Mouse (Mus musculus) CH12.LX (cell line): ENCODE measurements around the gene Mapk13. TPM values are rescaled to one million over a fixed set of nuclear protein-coding genes. Genes with fewer than 3 reads are reported as not detected.
A peak's percentile ranks its signal among the peaks of the same experiment; 100 is the strongest.

Experiments
- DNase-seq: peaks from one replicate; pipeline ENCODE4 v3.0.0-alpha.2; 2013; ENCODE audit errors: extremely low read depth
- H3K27ac ChIP-seq: 2 replicates; pipeline ENCODE4 v1.5.1; 2012; ENCODE audit warnings: low read depth, mild to moderate bottlenecking, control low read depth, moderate library complexity; ENCODE audit not compliant: insufficient read depth
- H3K27me3 ChIP-seq: replicated peaks from 2 replicates; pipeline ENCODE3; 2012; ENCODE audit warnings: inconsistent platforms
- H3K36me3 ChIP-seq, 2 experiments: replicated peaks in 1 of 2; 2 replicates each; pipeline versions ENCODE3 to v1.6.1; 2012; ENCODE audit warnings: inconsistent platforms in 1 of 2, low read length in 1 of 2, mild to moderate bottlenecking in 1 of 2, mixed read lengths in 1 of 2, moderate library complexity in 1 of 2; ENCODE audit not compliant: control insufficient read depth in 1 of 2, insufficient read depth in 1 of 2
- H3K4me1 ChIP-seq, 2 experiments: 2 replicates each; pipeline ENCODE4 v1.6.1; 2012; ENCODE audit warnings: inconsistent platforms in 1 of 2, moderate library complexity in 1 of 2; ENCODE audit not compliant: insufficient read depth in 2 of 2, control insufficient read depth in 1 of 2
- H3K4me2 ChIP-seq: 2 replicates; pipeline ENCODE4 v1.6.1; 2012; ENCODE audit warnings: low read depth, mild to moderate bottlenecking, control low read depth; ENCODE audit not compliant: poor library complexity, insufficient read depth, severe bottlenecking
- H3K4me3 ChIP-seq, 3 experiments: fragments of 150-350 bp in 1 of 3; sonication (generic) in 1 of 3; replicated peaks in 1 of 3; 2 replicates each; pipeline versions ENCODE3 to v1.5.1; 2011 to 2012; ENCODE audit warnings: low read depth in 2 of 3, low read length in 2 of 3, mild to moderate bottlenecking in 2 of 3, moderate library complexity in 2 of 3, control low read depth in 1 of 3, improper control_type of control experiment in 1 of 3, inconsistent platforms in 1 of 3, mixed read lengths in 1 of 3; ENCODE audit not compliant: poor library complexity in 1 of 3
- H3K79me2 ChIP-seq: replicated peaks from 2 replicates; pipeline ENCODE4 v1.6.1; 2012; ENCODE audit warnings: mild to moderate bottlenecking, moderate library complexity; ENCODE audit not compliant: control insufficient read depth, poor library complexity, insufficient read depth, severe bottlenecking; ENCODE audit errors: extremely low read depth
- H3K9ac ChIP-seq: 2 replicates; pipeline ENCODE4 v1.6.1; 2012; ENCODE audit warnings: low read depth, mild to moderate bottlenecking, control low read depth, moderate library complexity; ENCODE audit not compliant: insufficient read depth
- H3K9me3 ChIP-seq: replicated peaks from 2 replicates; pipeline ENCODE3; 2012; ENCODE audit warnings: low read length, inconsistent platforms, mixed read lengths
- BHLHE40 ChIP-seq: IDR thresholded peaks from 2 replicates; pipeline ENCODE4 v1.6.1; 2011; ENCODE audit warnings: mild to moderate bottlenecking, low read depth, low read length, improper control_type of control experiment
- CHD1 ChIP-seq: IDR thresholded peaks from 2 replicates; pipeline ENCODE4 v1.6.1; 2012; ENCODE audit warnings: low read depth, low read length, improper control_type of control experiment, inconsistent platforms
- CTCF ChIP-seq, 2 experiments: IDR thresholded peaks in 1 of 2; conservative IDR thresholded peaks in 1 of 2; 2 replicates each; pipeline ENCODE4 v1.5.1; 2011 to 2012; ENCODE audit warnings: low read depth in 2 of 2, low read length in 2 of 2, improper control_type of control experiment in 1 of 2, inconsistent platforms in 1 of 2, mild to moderate bottlenecking in 1 of 2, moderate library complexity in 1 of 2
- E2F4 ChIP-seq: IDR thresholded peaks from 2 replicates; pipeline ENCODE4 v1.6.1; 2011; ENCODE audit warnings: low read depth, low read length, improper control_type of control experiment; ENCODE audit not compliant: insufficient replicate concordance
- ELF1 ChIP-seq: IDR thresholded peaks from 2 replicates; pipeline ENCODE4 v1.6.1; 2014; ENCODE audit warnings: low read depth, mild to moderate bottlenecking, inconsistent platforms, low read length, improper control_type of control experiment
- EP300 ChIP-seq: IDR thresholded peaks from 2 replicates; pipeline ENCODE4 v1.6.1; 2011; ENCODE audit warnings: low read length, improper control_type of control experiment
- GABPA ChIP-seq: IDR thresholded peaks from 2 replicates; pipeline ENCODE4 v1.6.1; 2012; ENCODE audit warnings: low read depth, low read length, improper control_type of control experiment, inconsistent platforms; ENCODE audit not compliant: insufficient replicate concordance
- HCFC1 ChIP-seq: IDR thresholded peaks from 2 replicates; pipeline ENCODE4 v1.6.1; 2012; ENCODE audit warnings: low read depth, mild to moderate bottlenecking, inconsistent platforms, low read length, improper control_type of control experiment
- JUN ChIP-seq: IDR thresholded peaks from 2 replicates; pipeline ENCODE4 v1.6.1; 2011; ENCODE audit warnings: low read depth, mild to moderate bottlenecking, low read length, improper control_type of control experiment, moderate library complexity; ENCODE audit not compliant: insufficient read depth
- JUND ChIP-seq: conservative IDR thresholded peaks from 2 replicates; pipeline ENCODE4 v1.6.1; 2011; ENCODE audit warnings: low read depth, low read length, improper control_type of control experiment
- MAX ChIP-seq: IDR thresholded peaks from 2 replicates; pipeline ENCODE4 v1.6.1; 2011; ENCODE audit warnings: low read length, improper control_type of control experiment
- MEF2A ChIP-seq: IDR thresholded peaks from 2 replicates; pipeline ENCODE4 v1.6.1; 2014; ENCODE audit warnings: low read depth, mild to moderate bottlenecking, inconsistent platforms, low read length, improper control_type of control experiment, borderline replicate concordance
- MYC ChIP-seq: IDR thresholded peaks from 2 replicates; pipeline ENCODE4 v1.6.1; 2011; ENCODE audit warnings: low read depth, mild to moderate bottlenecking, improper control_type of control experiment, low read length
- PAX5 ChIP-seq: IDR thresholded peaks from 2 replicates; pipeline ENCODE4 v1.6.1; 2012; ENCODE audit warnings: low read length, inconsistent platforms, mixed read lengths
- POLR2A ChIP-seq: IDR thresholded peaks from 2 replicates; pipeline ENCODE4 v1.6.1; 2011; ENCODE audit warnings: low read depth, mild to moderate bottlenecking, improper control_type of control experiment, low read length
- POLR2AphosphoS2 ChIP-seq: IDR thresholded peaks from 2 replicates; pipeline ENCODE4 v1.6.1; 2011; ENCODE audit warnings: low read depth, low read length, improper control_type of control experiment
- RCOR1 ChIP-seq: conservative IDR thresholded peaks from 2 replicates; pipeline ENCODE4 v1.6.1; 2012; ENCODE audit warnings: low read depth, mild to moderate bottlenecking, inconsistent platforms, low read length, improper control_type of control experiment
- SMC3 ChIP-seq: IDR thresholded peaks from 2 replicates; pipeline ENCODE4 v1.6.1; 2011; ENCODE audit warnings: low read depth, low read length, improper control_type of control experiment
- TCF12 ChIP-seq: IDR thresholded peaks from 2 replicates; pipeline ENCODE4 v1.6.1; 2014; ENCODE audit warnings: low read depth, mild to moderate bottlenecking, inconsistent platforms, low read length, improper control_type of control experiment
- UBTF ChIP-seq: IDR thresholded peaks from 2 replicates; pipeline ENCODE4 v1.6.1; 2012; ENCODE audit warnings: low read depth, mild to moderate bottlenecking, inconsistent platforms, low read length, improper control_type of control experiment, moderate library complexity
- USF1 ChIP-seq: IDR thresholded peaks from 2 replicates; pipeline ENCODE4 v1.6.1; 2014; ENCODE audit warnings: low read depth, mild to moderate bottlenecking, inconsistent platforms, low read length, improper control_type of control experiment
- ZC3H11A ChIP-seq: IDR thresholded peaks from 2 replicates; pipeline ENCODE4 v1.6.1; 2012; ENCODE audit warnings: low read depth, mild to moderate bottlenecking, inconsistent platforms, low read length, improper control_type of control experiment
- ZMIZ1 ChIP-seq: IDR thresholded peaks from 2 replicates; pipeline ENCODE4 v1.6.1; 2012; ENCODE audit warnings: low read depth, mild to moderate bottlenecking, inconsistent platforms, low read length, improper control_type of control experiment
- ZNF384 ChIP-seq: IDR thresholded peaks from 2 replicates; pipeline ENCODE4 v1.6.1; 2012; ENCODE audit warnings: low read depth, low read length, improper control_type of control experiment, inconsistent platforms
- dilution Hi-C: fragments of 300-500 bp; cut with MboI; formaldehyde crosslinking; loops from 2 replicates; pipeline ENCODE4 v1.14.3; 2020; ENCODE audit warnings: low sequenced_read_pairs; ENCODE audit not compliant: extremely low pct_unique_long_range_greater_than_20kb, extremely low pct_ligation_motif_present
- in situ Hi-C: fragments of 300-500 bp; cut with MboI; formaldehyde crosslinking; loops from 3 replicates; pipeline ENCODE4 v1.14.3; 2019; ENCODE audit warnings: low sequenced_read_pairs, low pct_ligation_motif_present, low pct_unique_long_range_greater_than_20kb, mixed read lengths
- polyA plus RNA-seq: library from polyadenylated mRNA; unstranded; fragments of >175 nt; gene quantifications from 2 replicates; pipeline ENCODE4 v1.2.1, GENCODE M21; 2012; ENCODE audit warnings: low read depth; ENCODE audit not compliant: insufficient read length
- total RNA-seq, 2 experiments: library from RNA; depleted of rRNA; stranded (reverse); fragments of 300-350 nt in 1 of 2; fragments of >200 nt in 1 of 2; gene quantifications; 2 replicates each; pipeline ENCODE4 v1.2.3; 2012 to 2014

Gene Mapk13
- total and polyA plus RNA-seq, 3 experiments = not detected

- in situ Hi-C loops = no loop called here
- Histone ChIP-seq H3K27ac (no peak overlapping the region), H3K4me1 (peaks cover 0 to 4% of the 10 kb centered on the region in 2 experiments; a peak in 2 of 4 replicates), H3K27me3 (no peaks in the 10 kb centered on the region), H3K36me3 (no peaks in the 10 kb centered on the region), H3K79me2 (no peaks in the 10 kb centered on the region), H3K4me3 (no peak overlapping the region), H3K9ac (no peak overlapping the region), H3K9me3 (no peaks in the 10 kb centered on the region), H3K4me2 (peak overlapping the region; percentile 4; the same call in 1 of the 2 replicates)
- TF ChIP-seq UBTF = no peak
- TF ChIP-seq GABPA = no peak
- no peak for TF ChIP-seq POLR2A
- no peak for TF ChIP-seq RCOR1
- no peak for TF ChIP-seq MYC
- TF ChIP-seq HCFC1 = no peak
- no peak for TF ChIP-seq BHLHE40
- TF ChIP-seq PAX5 = no peak
- TF ChIP-seq E2F4 = no peak
- no peak for TF ChIP-seq ZMIZ1
- no peak for TF ChIP-seq CTCF (conservative IDR thresholded peaks at IDR 0.05 in 1 of 2, IDR thresholded peaks at IDR 0.05 in 1 of 2; ENCODE audit: low read depth in 2 of 2, low read length in 2 of 2)
- no peak for TF ChIP-seq SMC3
- no peak for TF ChIP-seq EP300
- TF ChIP-seq TCF12 = no peak
- TF ChIP-seq JUN = no peak
- no peak for TF ChIP-seq POLR2AphosphoS2
- TF ChIP-seq MAX = no peak
- DNase-seq = no peak
- dilution Hi-C loops = no loop called here
Measured at GRCm38 (mm10) chr17:28756447-28756846, 12.7 kb upstream of the Mapk13 start.

GRCm38 (mm10) chr17:28757470-28757869, 11.6 kb upstream of the Mapk13 start:
- H3K27ac ChIP-seq = no peak overlapping the region
- no peak for TF ChIP-seq JUND
- TF ChIP-seq MAX = no peak
- no peak for TF ChIP-seq ZMIZ1
- TF ChIP-seq MEF2A = no peak
- TF ChIP-seq POLR2AphosphoS2 = no peak
- no peak for TF ChIP-seq ELF1
- TF ChIP-seq CHD1 = no peak
- TF ChIP-seq USF1 = no peak
- TF ChIP-seq BHLHE40 = no peak
- no peak for TF ChIP-seq ZC3H11A
- no peak for TF ChIP-seq JUN
- no peak for TF ChIP-seq ZNF384
- no peak for TF ChIP-seq POLR2A
- TF ChIP-seq, all 38 proteins: peak for 0
- dilution Hi-C loops (no loop called here), in situ Hi-C loops (no loop called here)
- H3K36me3 ChIP-seq = no peaks in the 10 kb centered on the region
- no peak overlapping the region for H3K9ac ChIP-seq
- no peaks in the 10 kb centered on the region for H3K9me3 ChIP-seq
- DNase-seq = no peak
- no peaks in the 10 kb centered on the region for H3K79me2 ChIP-seq
- no peak overlapping the region for H3K4me2 ChIP-seq
- H3K27me3 ChIP-seq = no peaks in the 10 kb centered on the region
- no peak overlapping the region for H3K4me3 ChIP-seq
- H3K4me1 ChIP-seq = peaks cover 0 to 4% of the 10 kb centered on the region in 2 experiments; a peak in 2 of 4 replicates
